Mouse (Mus musculus) neural tube, embryonic 14.5 days (tissue): ENCODE results near the gene Avpr1b. TPM values are rescaled to one million over a fixed set of nuclear protein-coding genes. Genes with fewer than 3 reads are reported as not detected.

ENCODE experiments used
- ATAC-seq: fragments of 200-750 bp; cut with Nextera tagmentation; 2 replicates; pipeline ENCODE4 v1.8.0; 2017; ENCODE audit warnings: low read depth, mild to moderate bottlenecking, moderate TSS enrichment, moderate library complexity
- H3K27ac ChIP-seq: fragments of 300-500 bp; sonication (generic); 2 replicates; pipeline ENCODE4 v1.5.1; 2014; ENCODE audit warnings: low read depth, mild to moderate bottlenecking, control low read depth, low read length, moderate library complexity, mixed read lengths
- H3K27me3 ChIP-seq: fragments of 300-500 bp; sonication (generic); 2 replicates; pipeline ENCODE4 v1.6.1; 2014; ENCODE audit warnings: low read length; ENCODE audit not compliant: control insufficient read depth, insufficient read depth
- H3K36me3 ChIP-seq: fragments of 300-500 bp; sonication (generic); 2 replicates; pipeline ENCODE4 v1.6.1; 2014; ENCODE audit warnings: low read length, mixed read lengths; ENCODE audit not compliant: control insufficient read depth, insufficient read depth
- H3K4me1 ChIP-seq: fragments of 300-500 bp; sonication (generic); 2 replicates; pipeline ENCODE4 v1.6.1; 2014; ENCODE audit warnings: low read length; ENCODE audit not compliant: control insufficient read depth, insufficient read depth
- H3K4me2 ChIP-seq: fragments of 300-500 bp; sonication (generic); 2 replicates; pipeline ENCODE4 v1.6.1; 2014; ENCODE audit warnings: mild to moderate bottlenecking, low read depth, low read length, control low read depth
- H3K4me3 ChIP-seq: fragments of 300-500 bp; sonication (generic); 2 replicates; pipeline ENCODE4 v1.5.1; 2014; ENCODE audit warnings: low read depth, low read length, control low read depth, mixed read lengths
- H3K9ac ChIP-seq: fragments of 300-500 bp; sonication (generic); replicated peaks from 2 replicates; pipeline ENCODE4 v1.6.1; 2014; ENCODE audit warnings: low read depth, mild to moderate bottlenecking, control low read depth, low read length, mixed read lengths
- H3K9me3 ChIP-seq: fragments of 300-500 bp; sonication (generic); 2 replicates; pipeline ENCODE4 v1.6.1; 2016; ENCODE audit warnings: low read length; ENCODE audit not compliant: control insufficient read depth
- WGBS: fragments of 180-500 bp; shearing (Covaris S2); extraction: QIAGEN DNeasy Blood & Tissue Kit; methylation state at CpG from one replicate; pipeline ENCODE4 v1.1.7; 2014; 5-methylcytosine and 5-hydroxymethylcytosine counted together
- polyA plus RNA-seq: library from polyadenylated mRNA; unstranded; fragments of >200 nt; fragmentation: Nextera tagmentation; extraction: Ambion mirVana; gene quantifications from 2 replicates; pipeline ENCODE4 v1.2.1, GENCODE M21; 2014

The Avpr1b gene
- polyA plus RNA-seq, 1 experiment from 2014 or later, result not detected

DNA sequence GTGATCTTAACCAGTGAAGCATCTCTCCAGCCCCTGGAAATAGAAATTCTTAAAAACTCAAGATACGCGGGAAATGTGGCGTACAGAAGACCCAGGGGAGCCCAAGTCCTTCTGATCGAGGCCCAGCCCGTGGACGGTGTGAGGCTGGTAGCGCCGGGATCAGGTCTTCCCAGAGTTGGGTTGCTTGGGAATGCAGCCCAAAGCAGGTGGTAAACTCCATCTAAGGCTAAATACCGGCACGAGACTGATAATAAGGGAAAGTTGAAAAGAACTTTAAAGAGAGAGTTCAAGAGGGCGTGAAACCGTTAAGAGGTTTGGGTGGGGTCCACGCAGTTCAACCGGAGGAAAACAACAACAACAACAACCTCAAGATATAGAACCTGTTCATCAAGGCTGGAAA lies 25.3 kb upstream of the Avpr1b start:
- H3K9me3 ChIP-seq, result no peaks in the 10 kb centered on the region
- no peaks in the 10 kb centered on the region for H3K27me3 ChIP-seq
- no peaks in the 10 kb centered on the region for H3K36me3 ChIP-seq
- WGBS, result 96% methylated on average over 14 of the region's 14 CpGs
- H3K4me2 ChIP-seq, result no peak overlapping the region
- H3K4me3 ChIP-seq, result no peak overlapping the region
- H3K27ac ChIP-seq, result no peak overlapping the region
- no peak overlapping the region for H3K9ac ChIP-seq
- H3K4me1 ChIP-seq, result no peaks in the 10 kb centered on the region
- ATAC-seq, result no peak

GRCm38 (mm10) chr1:131578943-131579680 lies 19.9 kb upstream of the Avpr1b start:
- Histone ChIP-seq H3K27me3 (no peaks in the 10 kb centered on the region), H3K9me3 (no peaks in the 10 kb centered on the region), H3K9ac (no peak overlapping the region), H3K4me3 (no peak overlapping the region), H3K4me2 (no peak overlapping the region), H3K36me3 (no peaks in the 10 kb centered on the region), H3K27ac (no peak overlapping the region), H3K4me1 (no peaks in the 10 kb centered on the region)
- 77% methylated on average over 17 of the region's 17 CpGs for WGBS
- no peak for ATAC-seq

DNA sequence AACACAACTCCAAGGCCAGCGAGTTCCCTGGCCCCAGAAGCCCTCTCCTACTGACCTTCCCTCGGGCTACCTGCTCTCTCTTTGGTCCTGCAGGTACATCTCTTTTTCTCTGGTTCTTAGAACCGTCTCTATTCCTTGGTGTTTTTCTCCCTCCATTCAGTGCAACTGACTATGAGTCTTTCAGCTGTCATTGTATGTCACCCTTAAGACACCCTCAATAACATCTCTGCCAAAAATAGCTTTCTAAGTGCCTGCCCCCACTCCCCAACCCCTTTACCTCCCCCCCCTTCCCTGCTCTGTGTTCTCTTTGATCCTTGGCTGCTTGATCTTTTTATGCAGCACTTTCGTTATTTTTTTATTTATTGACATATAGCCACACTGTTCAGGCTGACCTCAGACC lies 18.6 kb upstream of the Avpr1b start:
- no peak overlapping the region for H3K4me2 ChIP-seq
- H3K27me3 ChIP-seq, result no peaks in the 10 kb centered on the region
- no peaks in the 10 kb centered on the region for H3K4me1 ChIP-seq
- 67% methylated on average over 4 of the region's 4 CpGs for WGBS
- H3K4me3 ChIP-seq, result no peak overlapping the region
- H3K9ac ChIP-seq, result no peak overlapping the region
- no peaks in the 10 kb centered on the region for H3K9me3 ChIP-seq
- no peak overlapping the region for H3K27ac ChIP-seq
- no peaks in the 10 kb centered on the region for H3K36me3 ChIP-seq
- ATAC-seq, result no peak

GRCm38 (mm10) chr1:131583598-131583997 lies 15.4 kb upstream of the Avpr1b start:
- Histone ChIP-seq H3K9ac (no peak overlapping the region), H3K4me2 (no peak overlapping the region), H3K4me3 (no peak overlapping the region), H3K27ac (no peak overlapping the region), H3K36me3 (no peaks in the 10 kb centered on the region), H3K9me3 (no peaks in the 10 kb centered on the region), H3K4me1 (no peaks in the 10 kb centered on the region), H3K27me3 (no peaks in the 10 kb centered on the region)
- no peak for ATAC-seq
- WGBS, result 87% methylated on average over 3 of the region's 3 CpGs

DNA sequence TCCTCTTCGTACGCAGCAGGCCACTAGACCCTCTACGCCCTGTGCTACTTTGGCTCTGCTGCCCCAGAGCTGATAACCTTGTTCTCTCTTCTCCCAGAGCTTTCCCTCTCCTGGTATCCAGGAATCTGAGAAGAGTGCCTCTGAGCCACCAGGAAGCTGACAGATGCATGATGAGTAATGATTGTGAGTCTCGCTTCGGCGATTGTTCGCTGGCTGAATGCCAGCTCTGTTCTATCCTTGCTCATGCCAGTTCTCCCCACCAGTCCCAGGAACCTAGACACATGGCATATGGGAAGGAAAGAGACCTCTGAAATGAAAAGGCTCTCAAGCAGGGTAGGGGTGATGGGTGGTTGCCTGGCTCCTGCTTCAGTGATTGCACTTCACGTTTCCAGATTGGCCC lies 12.2 kb upstream of the Avpr1b start:
- H3K4me1 ChIP-seq, result no peaks in the 10 kb centered on the region
- no peak overlapping the region for H3K9ac ChIP-seq
- H3K9me3 ChIP-seq, result no peaks in the 10 kb centered on the region
- no peak for ATAC-seq
- no peaks in the 10 kb centered on the region for H3K27me3 ChIP-seq
- H3K27ac ChIP-seq, result no peak overlapping the region
- H3K4me2 ChIP-seq, result no peak overlapping the region
- H3K4me3 ChIP-seq, result no peak overlapping the region
- 72% methylated on average over 8 of the region's 8 CpGs for WGBS
- no peaks in the 10 kb centered on the region for H3K36me3 ChIP-seq

- Histone ChIP-seq H3K4me3 (no peak overlapping the region), H3K4me1 (no peaks in the 10 kb centered on the region), H3K9me3 (no peaks in the 10 kb centered on the region), H3K36me3 (no peaks in the 10 kb centered on the region), H3K9ac (no peak overlapping the region), H3K27me3 (no peaks in the 10 kb centered on the region), H3K27ac (no peak overlapping the region), H3K4me2 (no peak overlapping the region)
- 41% methylated on average over 11 of the region's 11 CpGs for WGBS
- no peak for ATAC-seq
Measured at GRCm38 (mm10) chr1:131600314-131600713, 1.3 kb downstream of the Avpr1b start.

DNA sequence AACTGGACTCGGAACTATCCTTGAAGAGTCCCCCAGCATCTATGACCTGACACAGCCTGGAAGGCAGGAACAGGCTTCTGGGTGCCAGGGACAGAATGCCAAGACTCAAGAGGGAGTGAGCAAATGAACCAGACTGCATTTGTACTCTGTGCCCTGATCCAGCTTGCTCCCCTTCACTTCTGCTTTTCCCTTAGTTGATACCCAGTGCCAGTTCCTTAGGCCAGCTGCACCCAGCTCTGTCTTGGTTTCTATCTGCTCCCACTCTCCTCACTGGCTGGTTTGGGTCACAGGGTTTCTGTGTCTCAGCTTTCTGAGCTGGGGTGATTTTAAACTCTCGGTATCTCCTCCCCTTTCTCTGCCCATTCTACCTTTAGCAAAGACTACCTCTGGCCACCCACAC lies 7.7 kb downstream of the Avpr1b start:
- no peaks in the 10 kb centered on the region for H3K36me3 ChIP-seq
- no peak overlapping the region for H3K4me3 ChIP-seq
- no peak for ATAC-seq
- no peak overlapping the region for H3K27ac ChIP-seq
- H3K4me1 ChIP-seq, result no peaks in the 10 kb centered on the region
- no peaks in the 10 kb centered on the region for H3K9me3 ChIP-seq
- no peak overlapping the region for H3K4me2 ChIP-seq
- H3K9ac ChIP-seq, result no peak overlapping the region
- no peaks in the 10 kb centered on the region for H3K27me3 ChIP-seq
- 81% methylated on average over 2 of the region's 2 CpGs for WGBS

DNA sequence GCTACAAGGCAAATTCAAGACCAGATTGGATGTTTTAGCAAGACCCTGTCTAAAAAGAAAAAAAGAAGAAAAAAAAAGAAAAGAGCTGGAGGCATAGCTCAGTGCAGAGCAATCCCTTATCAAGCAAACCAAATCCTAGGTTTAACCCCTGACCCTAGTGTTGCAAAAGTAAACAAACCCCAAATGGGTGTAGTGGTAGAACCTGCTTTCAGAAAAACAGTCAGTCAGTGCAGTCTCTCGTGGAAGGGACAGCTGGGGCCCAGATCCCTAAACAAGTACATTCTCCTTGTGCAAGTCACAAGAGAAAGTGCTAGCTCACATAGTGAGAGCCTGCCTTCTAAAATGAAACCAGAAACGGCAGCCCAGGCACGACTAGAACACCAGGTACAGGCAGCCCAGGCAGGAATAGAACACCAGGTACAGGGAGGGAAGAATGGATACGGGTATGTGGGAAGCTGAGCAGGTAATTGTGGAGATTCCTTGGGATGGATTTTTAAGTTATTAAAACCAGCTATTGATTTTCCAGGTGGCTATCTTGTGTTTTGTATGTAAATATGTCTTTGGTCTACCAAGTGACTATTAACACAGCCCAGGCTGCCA lies 13.6 kb downstream of the Avpr1b start:
- Histone ChIP-seq H3K4me3 (no peak overlapping the region), H3K27me3 (no peaks in the 10 kb centered on the region), H3K27ac (no peak overlapping the region), H3K9ac (no peak overlapping the region), H3K36me3 (no peaks in the 10 kb centered on the region), H3K4me1 (no peaks in the 10 kb centered on the region), H3K9me3 (no peaks in the 10 kb centered on the region), H3K4me2 (no peak overlapping the region)
- WGBS, result 74% methylated on average over 4 of the region's 4 CpGs
- no peak for ATAC-seq

DNA sequence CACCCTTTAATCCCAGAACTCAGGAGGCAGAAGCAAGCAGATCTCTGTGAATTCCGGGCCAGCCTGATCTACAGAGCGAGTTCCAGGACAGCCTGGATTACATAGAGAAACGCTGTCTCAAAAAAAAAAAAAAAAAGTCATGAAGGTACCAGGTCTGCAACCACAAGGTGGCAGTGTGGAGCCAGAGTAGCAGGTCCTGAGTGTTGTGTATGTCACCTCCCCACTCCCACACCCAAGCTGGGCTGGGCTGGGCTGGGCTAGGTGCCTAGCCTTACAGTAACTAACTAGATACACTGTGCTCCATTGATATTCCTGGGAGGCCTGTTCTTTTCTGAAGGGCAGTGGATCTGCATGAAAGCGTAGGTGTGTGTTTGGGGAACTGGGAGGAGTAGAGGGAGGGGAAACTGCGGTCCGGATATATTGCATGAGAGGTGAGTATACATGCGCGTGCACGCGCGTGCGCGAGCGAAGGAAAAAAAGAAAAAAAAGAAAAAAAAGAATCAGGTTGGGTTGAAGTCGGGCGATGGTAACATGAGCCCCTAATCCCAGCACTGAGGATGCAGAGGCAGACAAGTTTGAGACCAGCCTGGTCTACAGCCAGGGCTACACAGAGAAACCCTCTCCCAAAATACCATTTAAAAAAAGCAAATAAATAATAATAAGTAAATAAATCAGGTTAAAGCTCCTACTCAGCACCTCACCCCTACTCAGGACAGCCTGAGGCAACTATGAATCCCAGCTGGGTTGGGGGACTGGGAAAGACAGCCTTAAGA lies 14.5 kb downstream of the Avpr1b start:
- Histone ChIP-seq H3K4me2 (no peak overlapping the region), H3K27me3 (no peaks in the 10 kb centered on the region), H3K4me3 (no peak overlapping the region), H3K36me3 (no peaks in the 10 kb centered on the region), H3K27ac (no peak overlapping the region), H3K9ac (no peak overlapping the region), H3K4me1 (no peaks in the 10 kb centered on the region), H3K9me3 (no peaks in the 10 kb centered on the region)
- 81% methylated on average over 16 of the region's 16 CpGs for WGBS
- no peak for ATAC-seq
